Mouse (Mus musculus) bone marrow macrophage, adult 2 months (primary cell): ENCODE measurements around the gene Spocd1. TPM values are rescaled to one million over a fixed set of nuclear protein-coding genes. Genes with fewer than 3 reads are reported as not detected.

Experiments used
- H3K27ac ChIP-seq: 2 replicates; pipeline ENCODE4 v1.5.1; 2012; ENCODE audit warnings: low read depth, low read length; ENCODE audit not compliant: insufficient read depth
- H3K4me1 ChIP-seq: 2 replicates; pipeline ENCODE4 v1.6.1; 2012; ENCODE audit warnings: low read length; ENCODE audit not compliant: control insufficient read depth, insufficient read depth
- H3K4me3 ChIP-seq: 2 replicates; pipeline ENCODE4 v1.5.1; 2012; ENCODE audit warnings: mild to moderate bottlenecking, low read length, moderate library complexity; ENCODE audit not compliant: insufficient read depth
- CTCF ChIP-seq: IDR thresholded peaks from 2 replicates; pipeline ENCODE4 v1.5.1; 2012; ENCODE audit warnings: low read depth, mild to moderate bottlenecking, low read length, moderate library complexity
- POLR2A ChIP-seq: IDR thresholded peaks from 2 replicates; pipeline ENCODE4 v1.6.1; 2012; ENCODE audit warnings: mild to moderate bottlenecking, low read depth, low read length, borderline replicate concordance
- polyA plus RNA-seq: library from polyadenylated mRNA; stranded (reverse); fragments of >200 nt; gene quantifications from 2 replicates; pipeline ENCODE4 v1.2.4, GENCODE M21; 2012; ENCODE audit not compliant: missing spikeins, insufficient read depth, insufficient read length

Spocd1 gene
- polyA plus RNA-seq, 1 experiment = not detected

GRCm38 (mm10) chr4:129905032-129905431, 24.0 kb upstream of the Spocd1 start:
- Histone ChIP-seq H3K27ac (no peak overlapping the region), H3K4me1 (peaks cover 10% of the 10 kb centered on the region), H3K4me3 (no peak overlapping the region)
- TF ChIP-seq CTCF (no peak), POLR2A (no peak)

GRCm38 (mm10) chr4:129906016-129906415, 23.0 kb upstream of the Spocd1 start:
- H3K27ac ChIP-seq = no peak overlapping the region
- H3K4me3 ChIP-seq = no peak overlapping the region
- no peak for TF ChIP-seq CTCF
- no peak for TF ChIP-seq POLR2A
- H3K4me1 ChIP-seq = peaks cover 10% of the 10 kb centered on the region

GRCm38 (mm10) chr4:129908836-129909235, 20.2 kb upstream of the Spocd1 start:
- H3K4me1 ChIP-seq = peaks cover 13% of the 10 kb centered on the region
- TF ChIP-seq CTCF = no peak
- TF ChIP-seq POLR2A = no peak
- H3K27ac ChIP-seq = no peak overlapping the region
- no peak overlapping the region for H3K4me3 ChIP-seq

GRCm38 (mm10) chr4:129909261-129909731, 19.8 kb upstream of the Spocd1 start:
- Histone ChIP-seq H3K4me1 (peaks cover 17% of the 10 kb centered on the region), H3K27ac (no peak overlapping the region; the same call in 1 of the 2 replicates), H3K4me3 (no peak overlapping the region)
- TF ChIP-seq CTCF (no peak), POLR2A (no peak)

- peaks cover 21% of the 10 kb centered on the region for H3K4me1 ChIP-seq
- H3K4me3 ChIP-seq = no peak overlapping the region
- H3K27ac ChIP-seq = no peak overlapping the region
- TF ChIP-seq POLR2A (no peak), CTCF (no peak)
Observed at GRCm38 (mm10) chr4:129912998-129913397, 16.1 kb upstream of the Spocd1 start.

GRCm38 (mm10) chr4:129913761-129914644, 15.0 kb upstream of the Spocd1 start:
- TF ChIP-seq CTCF (no peak), POLR2A (no peak)
- H3K27ac ChIP-seq = peak overlapping the region; percentile 45
- peak overlapping the region; percentile 34; the same call in 1 of the 2 replicates for H3K4me3 ChIP-seq
- peaks cover 19% of the 10 kb centered on the region for H3K4me1 ChIP-seq

GRCm38 (mm10) chr4:129914686-129915085, 14.4 kb upstream of the Spocd1 start:
- no peak overlapping the region for H3K27ac ChIP-seq
- peaks cover 12% of the 10 kb centered on the region for H3K4me1 ChIP-seq
- TF ChIP-seq CTCF = no peak
- TF ChIP-seq POLR2A = no peak
- H3K4me3 ChIP-seq = no peak overlapping the region

GRCm38 (mm10) chr4:129915349-129915988, 13.6 kb upstream of the Spocd1 start:
- no peak for TF ChIP-seq CTCF
- TF ChIP-seq POLR2A = no peak
- H3K27ac ChIP-seq = no peak overlapping the region

GRCm38 (mm10) chr4:129916159-129916558, 12.9 kb upstream of the Spocd1 start:
- TF ChIP-seq POLR2A = no peak
- TF ChIP-seq CTCF = no peak
- no peak overlapping the region for H3K27ac ChIP-seq
- H3K4me3 ChIP-seq = no peak overlapping the region
- H3K4me1 ChIP-seq = peaks cover 11% of the 10 kb centered on the region

More at GRCm38 (mm10) chr4:129915349-129915988, 13.6 kb upstream of the Spocd1 start:
- Histone ChIP-seq H3K4me1 (peaks cover 11% of the 10 kb centered on the region), H3K4me3 (no peak overlapping the region)
